Mouse (Mus musculus) brain, embryonic 14.5 days (tissue): ENCODE results near the gene Spag5.

Experiments used
- CTCF ChIP-seq: fragments of 200-500 bp; IDR thresholded peaks from 2 replicates; pipeline ENCODE4 v1.5.1; 2012; ENCODE audit warnings: inconsistent platforms, mild to moderate bottlenecking, moderate library complexity, borderline replicate concordance; ENCODE audit not compliant: insufficient read depth, insufficient read length; ENCODE audit errors: extremely low read depth
- POLR2A ChIP-seq: fragments of 200-500 bp; IDR thresholded peaks from 2 replicates; pipeline ENCODE4 v1.6.1; 2012; ENCODE audit warnings: mild to moderate bottlenecking, inconsistent platforms, borderline replicate concordance; ENCODE audit not compliant: poor library complexity, insufficient read depth, insufficient read length, severe bottlenecking; ENCODE audit errors: extremely low read depth

DNA sequence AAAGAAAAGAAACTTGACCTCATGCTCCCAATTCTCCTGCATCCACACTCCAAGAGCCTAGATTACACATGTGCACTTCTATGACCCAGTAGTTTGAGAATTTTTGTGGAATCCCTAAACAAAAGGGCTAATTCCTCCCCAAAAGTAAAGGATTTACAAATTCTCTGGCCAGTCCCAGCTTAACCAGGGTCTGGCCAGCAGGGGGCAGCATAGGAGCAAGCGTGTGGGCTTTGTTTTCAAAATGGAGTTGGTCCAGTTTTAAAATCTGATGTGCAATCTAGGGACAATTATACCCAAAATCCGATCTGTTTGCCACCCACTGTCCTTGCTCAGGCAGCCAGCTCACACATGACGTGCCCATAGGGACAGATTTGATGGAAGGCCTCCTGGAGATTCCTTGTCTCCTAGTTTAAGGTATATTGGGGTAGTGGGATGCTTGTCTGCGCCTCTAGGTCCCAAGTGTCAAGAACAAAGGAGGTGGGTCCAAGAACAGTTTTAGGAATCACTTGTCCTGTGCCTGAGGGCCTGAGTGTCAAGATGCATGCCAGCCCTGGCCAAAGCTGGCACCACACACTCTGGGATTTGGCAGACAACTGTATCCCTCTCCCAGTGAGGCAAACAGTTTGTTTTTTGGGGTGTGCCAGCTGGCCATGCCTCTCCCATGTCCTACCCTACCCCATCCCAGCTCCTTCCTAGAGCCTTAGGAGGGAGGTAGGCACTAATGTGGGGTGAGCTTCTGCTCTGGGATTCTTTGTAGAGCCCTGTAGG is 54.3 kb downstream of the Spag5 start:
- peak; percentile 86 for TF ChIP-seq CTCF
- TF ChIP-seq POLR2A, result no peak
